Mouse (Mus musculus): ENCODE measurements around the gene 1700008O03Rik.

Gene 1700008O03Rik

GRCm38 (mm10) chr7:44349043-44349442 lies 36.6 kb downstream of the 1700008O03Rik start:
- DNase-seq (ENCODE audit: low spot score in 2 of 2): no peak

- no peak for DNase-seq (ENCODE audit: low spot score in 2 of 2)
Observed at GRCm38 (mm10) chr7:44344622-44345021, 41.0 kb downstream of the 1700008O03Rik start.

- DNase-seq (ENCODE audit: low spot score in 2 of 2): no peak
Observed at GRCm38 (mm10) chr7:44343459-44344015, 42.1 kb downstream of the 1700008O03Rik start.

- no peak for DNase-seq (ENCODE audit: low spot score in 2 of 2)
Observed at GRCm38 (mm10) chr7:44341714-44342113, 43.9 kb downstream of the 1700008O03Rik start.

GRCm38 (mm10) chr7:44341119-44341518 lies 44.5 kb downstream of the 1700008O03Rik start:
- DNase-seq (ENCODE audit: low spot score in 2 of 2): no peak

- DNase-seq (ENCODE audit: low spot score in 2 of 2): no peak
Observed at GRCm38 (mm10) chr7:44340226-44340625, 45.4 kb downstream of the 1700008O03Rik start.

- no peak for DNase-seq (ENCODE audit: low spot score in 2 of 2)
Observed at GRCm38 (mm10) chr7:44337121-44337849, 48.3 kb downstream of the 1700008O03Rik start.

GRCm38 (mm10) chr7:44336046-44337021 lies 49.3 kb downstream of the 1700008O03Rik start:
- no peak for DNase-seq (ENCODE audit: low spot score in 2 of 2)

- no peak for DNase-seq (ENCODE audit: low spot score in 2 of 2)
Observed at GRCm38 (mm10) chr7:44335031-44335878, 50.4 kb downstream of the 1700008O03Rik start.

GRCm38 (mm10) chr7:44334139-44334538 lies 51.5 kb downstream of the 1700008O03Rik start:
- no peak for DNase-seq (ENCODE audit: low spot score in 2 of 2)

- DNase-seq (ENCODE audit: low spot score in 2 of 2): no peak
Observed at GRCm38 (mm10) chr7:44332336-44332735, 53.3 kb downstream of the 1700008O03Rik start.

- no peak for DNase-seq (ENCODE audit: low spot score in 2 of 2)
Observed at GRCm38 (mm10) chr7:44326614-44327013, 59.0 kb downstream of the 1700008O03Rik start.

- no peak for DNase-seq (ENCODE audit: low spot score in 2 of 2)
Observed at GRCm38 (mm10) chr7:44322290-44322689, 63.3 kb downstream of the 1700008O03Rik start.

- DNase-seq (ENCODE audit: low spot score in 2 of 2): no peak
Observed at GRCm38 (mm10) chr7:44320886-44321285, 64.7 kb downstream of the 1700008O03Rik start.

- no peak for DNase-seq (ENCODE audit: low spot score in 2 of 2)
Observed at GRCm38 (mm10) chr7:44317913-44318312, 67.7 kb downstream of the 1700008O03Rik start.

- DNase-seq (ENCODE audit: low spot score in 2 of 2): no peak
Observed at GRCm38 (mm10) chr7:44312484-44312883, 73.1 kb downstream of the 1700008O03Rik start.

GRCm38 (mm10) chr7:44311713-44312304 lies 73.8 kb downstream of the 1700008O03Rik start:
- DNase-seq (ENCODE audit: low spot score in 2 of 2): no peak

- DNase-seq (ENCODE audit: low spot score in 2 of 2): peak in 1 of 2 experiments; percentile 31
Observed at GRCm38 (mm10) chr7:44310878-44311712, 74.5 kb downstream of the 1700008O03Rik start.

GRCm38 (mm10) chr7:44310285-44310877 lies 75.2 kb downstream of the 1700008O03Rik start:
- DNase-seq (ENCODE audit: low spot score in 2 of 2): no peak
